Mouse (Mus musculus) neural tube, embryonic 12.5 days (tissue): Measurements from ENCODE around the gene Tmf1. TPM values are rescaled to one million over a fixed set of nuclear protein-coding genes. Genes with fewer than 3 reads are reported as not detected.
A peak's percentile ranks its signal among the peaks of the same experiment; 100 is the strongest.

Experiments
- ATAC-seq: fragments of 200-750 bp; cut with Nextera tagmentation; 2 replicates; pipeline ENCODE4 v1.8.0; 2017; ENCODE audit warnings: low read depth, mild to moderate bottlenecking, moderate TSS enrichment, moderate library complexity; ENCODE audit not compliant: low FRiP score
- H3K27ac ChIP-seq: fragments of 300-500 bp; sonication (generic); 2 replicates; pipeline ENCODE4 v1.5.1; 2016
- H3K27me3 ChIP-seq: fragments of 300-500 bp; sonication (generic); replicated peaks from 2 replicates; pipeline ENCODE4 v1.6.1; 2016; ENCODE audit warnings: mild to moderate bottlenecking
- H3K36me3 ChIP-seq: fragments of 300-500 bp; sonication (generic); 2 replicates; pipeline ENCODE4 v1.6.1; 2016; ENCODE audit warnings: mild to moderate bottlenecking
- H3K4me1 ChIP-seq: fragments of 300-500 bp; sonication (generic); 2 replicates; pipeline ENCODE4 v1.6.1; 2016
- H3K4me2 ChIP-seq: fragments of 300-500 bp; sonication (generic); replicated peaks from 2 replicates; pipeline ENCODE4 v1.6.1; 2016; ENCODE audit warnings: mild to moderate bottlenecking
- H3K4me3 ChIP-seq: fragments of 300-500 bp; sonication (generic); 2 replicates; pipeline ENCODE4 v1.5.1; 2016
- H3K9ac ChIP-seq: fragments of 300-500 bp; sonication (generic); 2 replicates; pipeline ENCODE4 v1.6.1; 2016; ENCODE audit warnings: mild to moderate bottlenecking
- H3K9me3 ChIP-seq: fragments of 300-500 bp; sonication (generic); 2 replicates; pipeline ENCODE4 v1.6.1; 2016; ENCODE audit warnings: mild to moderate bottlenecking
- WGBS: fragments of 180-500 bp; shearing (Covaris S2); methylation state at CpG from one replicate; pipeline ENCODE4 v1.1.7; 2016; 5-methylcytosine and 5-hydroxymethylcytosine counted together
- polyA plus RNA-seq: library from polyadenylated mRNA; unstranded; fragments of >200 nt; fragmentation: Nextera tagmentation; extraction: Ambion mirVana; gene quantifications from 2 replicates; pipeline ENCODE4 v1.2.1, GENCODE M21; 2016

The Tmf1 gene
- polyA plus RNA-seq, 1 experiment from 2014 or later, result 34.6 TPM

GRCm38 (mm10) chr6:97175716-97176115 is 3.2 kb downstream of the Tmf1 start:
- no peak overlapping the region for H3K4me2 ChIP-seq
- H3K27ac ChIP-seq, result no peak overlapping the region
- no peak overlapping the region for H3K4me3 ChIP-seq
- H3K27me3 ChIP-seq, result no peaks in the 10 kb centered on the region
- peaks cover 33% of the 10 kb centered on the region for H3K36me3 ChIP-seq
- WGBS, result 83% methylated on average over 11 of the region's 11 CpGs
- no peak overlapping the region for H3K9ac ChIP-seq
- H3K9me3 ChIP-seq, result no peaks in the 10 kb centered on the region
- peaks cover 8% of the 10 kb centered on the region for H3K4me1 ChIP-seq
- ATAC-seq, result no peak

- H3K4me1 ChIP-seq, result peaks cover 20% of the 10 kb centered on the region
- no peak overlapping the region for H3K4me3 ChIP-seq
- no peak overlapping the region for H3K27ac ChIP-seq
- no peak for ATAC-seq
- H3K36me3 ChIP-seq, result peaks cover 3% of the 10 kb centered on the region; the same call in 1 of the 2 replicates
- 84% methylated on average over 6 of the region's 6 CpGs for WGBS
- H3K9me3 ChIP-seq, result no peaks in the 10 kb centered on the region
- no peak overlapping the region for H3K9ac ChIP-seq
- no peak overlapping the region for H3K4me2 ChIP-seq
- H3K27me3 ChIP-seq, result no peaks in the 10 kb centered on the region
Measured at GRCm38 (mm10) chr6:97150156-97150555, 28.8 kb downstream of the Tmf1 start.

- Histone ChIP-seq H3K4me1 (peaks cover 20% of the 10 kb centered on the region), H3K27ac (no peak overlapping the region), H3K9ac (no peak overlapping the region), H3K36me3 (peaks cover 3% of the 10 kb centered on the region; the same call in 1 of the 2 replicates), H3K4me3 (no peak overlapping the region), H3K4me2 (no peak overlapping the region), H3K27me3 (no peaks in the 10 kb centered on the region), H3K9me3 (no peaks in the 10 kb centered on the region)
- WGBS, result 88% methylated on average over 2 of the region's 2 CpGs
- no peak for ATAC-seq
Measured at GRCm38 (mm10) chr6:97149721-97150120, 29.2 kb downstream of the Tmf1 start.

- H3K9ac ChIP-seq, result peak within 1 kb of the TSS; percentile 72
- H3K27ac ChIP-seq, result peak within 1 kb of the TSS; percentile 50; the same call in 1 of the 2 replicates
- H3K4me1 ChIP-seq, result peaks cover 20% of the 10 kb centered on the region
- H3K4me3 ChIP-seq, result peak within 1 kb of the TSS; percentile 64
- H3K27me3 ChIP-seq, result no peaks in the 10 kb centered on the region
- H3K4me2 ChIP-seq, result peak within 1 kb of the TSS; percentile 96
- H3K36me3 ChIP-seq, result peaks cover 1% of the 10 kb centered on the region; the same call in 1 of the 2 replicates
- under 1% methylated on average over 56 of the region's 56 CpGs for WGBS
- H3K9me3 ChIP-seq, result no peaks in the 10 kb centered on the region
- ATAC-seq, result peak; percentile 81
Measured at GRCm38 (mm10) chr6:97148383-97149251, 30.3 kb downstream of the Tmf1 start, which contains the start of gene Eogt. Gene Eogt (minus strand): TSS chr6:97149182.

GRCm38 (mm10) chr6:97147755-97148382 is 31.1 kb downstream of the Tmf1 start:
- WGBS, result 20% methylated on average over 18 of the region's 18 CpGs
- H3K27ac ChIP-seq, result no peak overlapping the region
- no peaks in the 10 kb centered on the region for H3K9me3 ChIP-seq
- no peaks in the 10 kb centered on the region for H3K27me3 ChIP-seq
- H3K4me2 ChIP-seq, result peak overlapping the region; percentile 96
- ATAC-seq, result peak; percentile 46; the same call in 1 of the 2 replicates
- no peaks in the 10 kb centered on the region for H3K36me3 ChIP-seq
- H3K4me1 ChIP-seq, result peaks cover 20% of the 10 kb centered on the region
- H3K9ac ChIP-seq, result peak overlapping the region; percentile 72
- peak overlapping the region; percentile 64 for H3K4me3 ChIP-seq

GRCm38 (mm10) chr6:97145156-97145555 is 33.8 kb downstream of the Tmf1 start:
- H3K27ac ChIP-seq, result no peak overlapping the region
- no peak overlapping the region for H3K4me3 ChIP-seq
- peaks cover 20% of the 10 kb centered on the region for H3K4me1 ChIP-seq
- no peak overlapping the region for H3K9ac ChIP-seq
- H3K27me3 ChIP-seq, result no peaks in the 10 kb centered on the region
- ATAC-seq, result no peak
- H3K4me2 ChIP-seq, result no peak overlapping the region
- 86% methylated on average over 7 of the region's 7 CpGs for WGBS
- 0 out of 2 replicates have a peak, but pooled peaks cover under 1% of the 10 kb centered on the region for H3K36me3 ChIP-seq
- H3K9me3 ChIP-seq, result no peaks in the 10 kb centered on the region

GRCm38 (mm10) chr6:97144359-97144758 is 34.6 kb downstream of the Tmf1 start:
- Histone ChIP-seq H3K36me3 (0 out of 2 replicates have a peak, but pooled peaks cover 9% of the 10 kb centered on the region), H3K4me3 (no peak overlapping the region), H3K9me3 (no peaks in the 10 kb centered on the region), H3K27ac (no peak overlapping the region), H3K27me3 (no peaks in the 10 kb centered on the region), H3K9ac (no peak overlapping the region), H3K4me2 (no peak overlapping the region), H3K4me1 (peaks cover 18% of the 10 kb centered on the region)
- no peak for ATAC-seq
- WGBS, result 18% methylated on average over 7 of the region's 7 CpGs

- WGBS, result 89% methylated on average over 8 of the region's 8 CpGs
Measured at GRCm38 (mm10) chr6:97142611-97143010, 36.3 kb downstream of the Tmf1 start.

GRCm38 (mm10) chr6:97141811-97142210 is 37.1 kb downstream of the Tmf1 start:
- Histone ChIP-seq H3K4me1 (no peaks in the 10 kb centered on the region), H3K9ac (no peak overlapping the region), H3K36me3 (0 out of 2 replicates have a peak, but pooled peaks cover 9% of the 10 kb centered on the region), H3K9me3 (no peaks in the 10 kb centered on the region), H3K4me3 (no peak overlapping the region), H3K4me2 (no peak overlapping the region), H3K27ac (no peak overlapping the region), H3K27me3 (no peaks in the 10 kb centered on the region)
- 81% methylated on average over 7 of the region's 7 CpGs for WGBS
- ATAC-seq, result no peak

More at GRCm38 (mm10) chr6:97142611-97143010, 36.3 kb downstream of the Tmf1 start:
- no peak overlapping the region for H3K9ac ChIP-seq
- 0 out of 2 replicates have a peak, but pooled peaks cover 3% of the 10 kb centered on the region for H3K4me1 ChIP-seq
- no peak overlapping the region for H3K4me2 ChIP-seq
- no peak for ATAC-seq
- H3K9me3 ChIP-seq, result no peaks in the 10 kb centered on the region
- H3K27ac ChIP-seq, result no peak overlapping the region
- no peak overlapping the region for H3K4me3 ChIP-seq
- 0 out of 2 replicates have a peak, but pooled peaks cover 9% of the 10 kb centered on the region for H3K36me3 ChIP-seq
- no peaks in the 10 kb centered on the region for H3K27me3 ChIP-seq

- no peaks in the 10 kb centered on the region for H3K27me3 ChIP-seq
- no peak overlapping the region for H3K9ac ChIP-seq
- 55% methylated on average over 5 of the region's 5 CpGs for WGBS
- no peak overlapping the region for H3K27ac ChIP-seq
- no peaks in the 10 kb centered on the region; the same call in 1 of the 2 replicates for H3K4me1 ChIP-seq
- no peaks in the 10 kb centered on the region for H3K9me3 ChIP-seq
- no peaks in the 10 kb centered on the region for H3K36me3 ChIP-seq
- H3K4me2 ChIP-seq, result no peak overlapping the region
- ATAC-seq, result peak; percentile 68
- H3K4me3 ChIP-seq, result no peak overlapping the region
Measured at GRCm38 (mm10) chr6:97132707-97133303, 46.1 kb downstream of the Tmf1 start.

GRCm38 (mm10) chr6:97131808-97132207 is 47.1 kb downstream of the Tmf1 start:
- 39% methylated on average over 4 of the region's 4 CpGs for WGBS
- H3K36me3 ChIP-seq, result no peaks in the 10 kb centered on the region
- H3K9ac ChIP-seq, result no peak overlapping the region
- no peak overlapping the region for H3K4me2 ChIP-seq
- H3K9me3 ChIP-seq, result no peaks in the 10 kb centered on the region
- no peak overlapping the region for H3K4me3 ChIP-seq
- H3K27ac ChIP-seq, result no peak overlapping the region
- no peaks in the 10 kb centered on the region; the same call in 1 of the 2 replicates for H3K4me1 ChIP-seq
- ATAC-seq, result no peak
- H3K27me3 ChIP-seq, result no peaks in the 10 kb centered on the region

- Histone ChIP-seq H3K9me3 (no peaks in the 10 kb centered on the region), H3K9ac (no peak overlapping the region), H3K4me1 (no peaks in the 10 kb centered on the region; the same call in 1 of the 2 replicates), H3K27me3 (no peaks in the 10 kb centered on the region), H3K4me3 (no peak overlapping the region), H3K27ac (no peak overlapping the region), H3K4me2 (no peak overlapping the region), H3K36me3 (no peaks in the 10 kb centered on the region)
- 68% methylated on average over 5 of the region's 5 CpGs for WGBS
- ATAC-seq, result no peak
Measured at GRCm38 (mm10) chr6:97130979-97131378, 47.9 kb downstream of the Tmf1 start.
